Mouse (Mus musculus) kidney, postnatal 0 days (tissue): Measurements from ENCODE around the gene Ttyh3. TPM values are rescaled to one million over a fixed set of nuclear protein-coding genes. Genes with fewer than 3 reads are reported as not detected.
A peak's percentile ranks its signal among the peaks of the same experiment; 100 is the strongest.

Experiments used
- ATAC-seq: fragments of 200-750 bp; cut with Nextera tagmentation; replicated peaks from 2 replicates; pipeline ENCODE4 v1.8.0; 2017; ENCODE audit warnings: low read depth, moderate number of reproducible peaks, moderate TSS enrichment, moderate library complexity; ENCODE audit not compliant: low FRiP score
- DNase-seq: peaks from one replicate; pipeline ENCODE4 v3.0.0-alpha.2; 2016; ENCODE audit warnings: low spot score
- H3K27ac ChIP-seq: fragments of 300-500 bp; sonication (generic); 2 replicates; pipeline ENCODE4 v1.5.1; 2014; ENCODE audit warnings: mild to moderate bottlenecking
- H3K27me3 ChIP-seq: fragments of 300-500 bp; sonication (generic); 2 replicates; pipeline ENCODE4 v1.6.1; 2014; ENCODE audit warnings: low read length, mixed read lengths; ENCODE audit not compliant: insufficient read depth
- H3K36me3 ChIP-seq: fragments of 300-500 bp; sonication (generic); 2 replicates; pipeline ENCODE4 v1.6.1; 2014; ENCODE audit warnings: low read length, mixed read lengths; ENCODE audit not compliant: insufficient read depth
- H3K4me1 ChIP-seq: fragments of 300-500 bp; sonication (generic); replicated peaks from 2 replicates; pipeline ENCODE4 v1.6.1; 2014; ENCODE audit warnings: antibody characterized with exemption, low read length, mixed read lengths; ENCODE audit not compliant: insufficient read depth
- H3K4me2 ChIP-seq: fragments of 300-500 bp; sonication (generic); 2 replicates; pipeline ENCODE4 v1.6.1; 2014; ENCODE audit warnings: mild to moderate bottlenecking, low read length, moderate library complexity, mixed read lengths
- H3K4me3 ChIP-seq: fragments of 300-500 bp; sonication (generic); replicated peaks from 2 replicates; pipeline ENCODE4 v1.5.1; 2014; ENCODE audit warnings: low read depth, low read length
- H3K9ac ChIP-seq: fragments of 300-500 bp; sonication (generic); 2 replicates; pipeline ENCODE4 v1.6.1; 2014; ENCODE audit warnings: low read depth, low read length
- H3K9me3 ChIP-seq: fragments of 300-500 bp; sonication (generic); replicated peaks from 2 replicates; pipeline ENCODE4 v1.6.1; 2016; ENCODE audit warnings: low read length, inconsistent platforms, mixed read lengths
- CTCF ChIP-seq: IDR thresholded peaks from 2 replicates; pipeline ENCODE4 v1.5.1; 2016; ENCODE audit warnings: antibody characterized with exemption, low read depth, mild to moderate bottlenecking, moderate library complexity
- WGBS: fragments of 180-500 bp; shearing (Covaris S2); extraction: QIAGEN DNeasy Blood & Tissue Kit; methylation state at CpG from one replicate; pipeline ENCODE4 v1.1.7; 2014; 5-methylcytosine and 5-hydroxymethylcytosine counted together
- polyA plus RNA-seq: library from polyadenylated mRNA; unstranded; fragments of >200 nt; fragmentation: Nextera tagmentation; extraction: Ambion mirVana; gene quantifications from 2 replicates; pipeline ENCODE4 v1.2.1, GENCODE M21; 2015

The Ttyh3 gene
- polyA plus RNA-seq, 1 experiment from 2014 or later, result 25.3 TPM

GRCm38 (mm10) chr5:140614837-140615236 is 34.0 kb downstream of the Ttyh3 start:
- Histone ChIP-seq H3K9ac (no peak overlapping the region), H3K27me3 (no peaks in the 10 kb centered on the region), H3K9me3 (no peaks in the 10 kb centered on the region), H3K4me3 (no peak overlapping the region), H3K4me2 (no peak overlapping the region), H3K27ac (no peak overlapping the region), H3K36me3 (peaks cover 23% of the 10 kb centered on the region), H3K4me1 (peaks cover 25% of the 10 kb centered on the region)
- 88% methylated on average over 4 of the region's 4 CpGs for WGBS
- DNase-seq (no peak), ATAC-seq (no peak)
- TF ChIP-seq CTCF, result no peak

- Histone ChIP-seq H3K9me3 (no peaks in the 10 kb centered on the region), H3K4me1 (peaks cover 32% of the 10 kb centered on the region), H3K4me2 (no peak overlapping the region), H3K4me3 (no peak overlapping the region), H3K9ac (no peak overlapping the region), H3K36me3 (peaks cover 23% of the 10 kb centered on the region), H3K27ac (no peak overlapping the region), H3K27me3 (no peaks in the 10 kb centered on the region)
- no peak for TF ChIP-seq CTCF
- ATAC-seq (no peak), DNase-seq (no peak)
- WGBS, result 94% methylated on average over 10 of the region's 10 CpGs
Observed at GRCm38 (mm10) chr5:140614141-140614540, 34.7 kb downstream of the Ttyh3 start.

GRCm38 (mm10) chr5:140612191-140612590 is 36.6 kb downstream of the Ttyh3 start:
- Histone ChIP-seq H3K27me3 (no peaks in the 10 kb centered on the region), H3K9me3 (no peaks in the 10 kb centered on the region), H3K4me1 (peaks cover 39% of the 10 kb centered on the region), H3K4me3 (no peak overlapping the region), H3K9ac (no peak overlapping the region), H3K27ac (no peak overlapping the region), H3K36me3 (peaks cover 23% of the 10 kb centered on the region), H3K4me2 (peak overlapping the region; percentile 81)
- no peak for ATAC-seq
- 69% methylated on average over 18 of the region's 18 CpGs for WGBS
- DNase-seq, result no peak
- TF ChIP-seq CTCF, result no peak

GRCm38 (mm10) chr5:140611611-140612185 is 37.1 kb downstream of the Ttyh3 start:
- 22% methylated on average over 15 of the region's 15 CpGs for WGBS
- peaks cover 43% of the 10 kb centered on the region for H3K4me1 ChIP-seq
- no peak for ATAC-seq

GRCm38 (mm10) chr5:140611021-140611583 is 37.7 kb downstream of the Ttyh3 start:
- no peak for TF ChIP-seq CTCF
- WGBS, result 11% methylated on average over 21 of the region's 21 CpGs

More at GRCm38 (mm10) chr5:140611611-140612185, 37.1 kb downstream of the Ttyh3 start:
- peak overlapping the region; percentile 81 for H3K4me2 ChIP-seq
- H3K27ac ChIP-seq, result peak overlapping the region; percentile 77
- no peaks in the 10 kb centered on the region for H3K9me3 ChIP-seq
- TF ChIP-seq CTCF, result no peak
- DNase-seq, result peak; percentile 73
- peaks cover 23% of the 10 kb centered on the region for H3K36me3 ChIP-seq
- peak overlapping the region; percentile 49 for H3K9ac ChIP-seq
- peak overlapping the region; percentile 30 for H3K4me3 ChIP-seq
- no peaks in the 10 kb centered on the region for H3K27me3 ChIP-seq

GRCm38 (mm10) chr5:140610273-140611011 is 38.4 kb downstream of the Ttyh3 start:
- Histone ChIP-seq H3K4me1 (peaks cover 50% of the 10 kb centered on the region), H3K4me2 (peak overlapping the region; percentile 81), H3K27me3 (no peaks in the 10 kb centered on the region), H3K36me3 (peaks cover 23% of the 10 kb centered on the region), H3K27ac (peak overlapping the region; percentile 77), H3K9me3 (no peaks in the 10 kb centered on the region), H3K4me3 (peak overlapping the region; percentile 30), H3K9ac (peak overlapping the region; percentile 49)
- no peak for TF ChIP-seq CTCF
- DNase-seq (peak; percentile 84), ATAC-seq (0 out of 2 replicates have a peak, but pooled peaks have one; percentile 9)
- 2% methylated on average over 30 of the region's 30 CpGs for WGBS

More at GRCm38 (mm10) chr5:140611021-140611583, 37.7 kb downstream of the Ttyh3 start:
- Histone ChIP-seq H3K4me3 (peak overlapping the region; percentile 30), H3K4me2 (peak overlapping the region; percentile 81), H3K36me3 (peaks cover 23% of the 10 kb centered on the region), H3K27ac (peak overlapping the region; percentile 77), H3K27me3 (no peaks in the 10 kb centered on the region), H3K9ac (peak overlapping the region; percentile 49), H3K4me1 (peaks cover 49% of the 10 kb centered on the region), H3K9me3 (no peaks in the 10 kb centered on the region)
- peak; percentile 77 for DNase-seq
- ATAC-seq, result peak; percentile 22; the same call in 1 of the 2 replicates
